Mouse (Mus musculus) mouse embryonic stem cell (cell line): Measurements from ENCODE around the gene Dclk2.

Source experiments
- in situ Hi-C, 2 experiments: fragments of 300-500 bp; cut with MboI; formaldehyde crosslinking; loops; 1 replicate in 1 of 2; 3 replicates in 1 of 2; pipeline ENCODE4 v1.14.3; 2019 to 2020; ENCODE audit warnings: low sequenced_read_pairs in 2 of 2, low pct_unique_long_range_greater_than_20kb in 1 of 2, mixed read lengths in 1 of 2; ENCODE audit not compliant: unreplicated experiment in 1 of 2

Dclk2 gene

DNA sequence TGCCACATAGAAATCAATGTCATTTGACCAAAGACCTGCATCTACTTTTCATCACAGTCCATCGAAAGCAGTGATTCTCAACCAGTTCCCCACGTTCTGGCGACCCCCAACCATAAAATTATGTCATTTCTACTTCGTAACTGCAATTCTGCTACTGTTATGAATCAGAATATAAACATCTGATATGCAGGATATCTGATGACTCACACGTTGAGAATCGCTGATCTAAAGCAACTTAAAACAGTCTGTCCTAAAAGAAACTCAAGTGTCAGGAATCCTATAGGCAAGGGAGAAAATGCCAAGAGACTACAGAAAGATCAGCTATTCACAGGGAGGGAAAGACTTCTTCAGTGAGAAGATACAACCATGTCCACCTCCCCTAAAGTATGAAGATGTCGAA lies 69.5 kb downstream of the Dclk2 start:
- in situ Hi-C loops: no loop called here

GRCm38 (mm10) chr3:86850394-86851030 lies 70.1 kb downstream of the Dclk2 start:
- in situ Hi-C loops: no loop called here

DNA sequence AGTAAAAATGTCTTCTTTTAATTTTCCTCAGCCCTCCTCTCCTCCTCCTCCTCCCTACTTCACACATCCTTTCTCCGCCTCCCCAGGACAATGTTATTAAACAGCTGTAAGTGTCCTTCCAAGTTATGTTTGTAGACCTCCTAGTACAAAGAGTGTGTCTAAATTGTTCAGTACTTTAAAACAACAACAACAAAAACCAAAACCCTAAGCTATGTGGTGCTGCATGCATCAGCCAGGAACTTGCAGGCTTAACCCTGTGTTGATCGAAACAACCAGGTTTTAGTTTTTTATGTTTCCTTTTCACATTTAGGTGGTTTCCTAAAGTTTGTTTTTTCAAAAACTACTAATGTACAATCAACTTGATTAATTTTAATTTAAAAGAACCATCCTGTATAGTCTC lies 71.3 kb downstream of the Dclk2 start:
- in situ Hi-C loops: loop anchor here in 1 of 2 experiments (10.0 kb wide), 1 partner anchor 65 kb away; no protein-coding TSS in a partner anchor

DNA sequence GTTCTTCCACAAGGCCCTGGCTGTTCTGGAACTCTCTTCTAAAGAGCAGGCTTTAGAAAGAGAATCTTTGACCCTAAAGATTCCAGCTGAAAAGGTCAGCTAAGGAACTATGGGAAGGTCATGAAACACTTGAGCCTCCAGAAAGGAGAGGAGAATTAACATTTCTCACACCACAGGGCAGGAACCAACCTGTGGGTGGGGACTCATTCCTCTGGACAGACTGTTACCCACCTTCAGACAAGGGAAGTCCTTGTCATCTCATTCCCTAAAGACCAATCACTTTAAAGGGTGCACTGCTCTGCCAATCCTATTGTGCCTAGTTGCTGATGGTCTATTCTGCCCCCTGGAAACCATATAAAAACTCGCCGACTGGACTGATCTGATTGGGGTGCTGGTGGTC lies 73.1 kb downstream of the Dclk2 start:
- in situ Hi-C loops: loop anchor here in 1 of 2 experiments (10.0 kb wide), 1 partner anchor 67 kb away; no protein-coding TSS in a partner anchor

- in situ Hi-C loops: loop anchor here in 1 of 2 experiments (10.0 kb wide), 1 partner anchor 69 kb away; no protein-coding TSS in a partner anchor
Observed at GRCm38 (mm10) chr3:86846036-86846435, 74.6 kb downstream of the Dclk2 start.

GRCm38 (mm10) chr3:86845578-86845977 lies 75.1 kb downstream of the Dclk2 start:
- in situ Hi-C loops: loop anchor here in 1 of 2 experiments (10.0 kb wide), 1 partner anchor 69 kb away; no protein-coding TSS in a partner anchor

DNA sequence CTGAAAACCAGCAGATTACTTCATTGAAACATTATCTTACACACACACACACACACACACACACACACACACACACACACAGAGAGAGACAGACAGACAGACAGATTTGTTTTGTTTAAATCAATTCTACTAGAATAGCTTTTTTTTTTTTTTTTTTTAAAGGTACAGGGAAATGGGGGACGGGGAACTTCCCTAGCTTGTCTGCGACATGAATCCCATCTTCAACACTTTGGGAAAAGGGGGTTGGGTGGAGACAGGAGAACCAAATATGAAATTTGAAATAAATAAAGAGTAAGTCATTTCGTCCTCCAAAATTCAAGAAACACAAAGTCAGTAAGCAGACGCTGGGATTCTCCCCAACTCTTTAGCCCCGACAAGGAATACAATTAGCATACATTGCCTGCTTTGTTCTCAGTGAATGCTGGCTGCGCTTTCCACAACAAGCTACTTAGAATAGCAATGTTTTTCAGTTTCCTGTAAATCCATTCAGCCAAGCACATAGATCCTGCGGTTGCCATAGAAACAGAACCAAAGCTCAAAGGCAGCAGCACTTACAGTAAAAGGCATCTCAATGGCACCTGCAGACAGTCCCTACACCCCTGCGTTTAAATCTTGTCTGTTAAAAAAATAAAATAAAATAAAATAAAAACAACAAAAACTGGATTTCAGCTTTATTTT lies 75.7 kb downstream of the Dclk2 start:
- in situ Hi-C loops: loop anchor here in 1 of 2 experiments (10.0 kb wide), 1 partner anchor 70 kb away; no protein-coding TSS in a partner anchor

GRCm38 (mm10) chr3:86842461-86842860 lies 78.2 kb downstream of the Dclk2 start:
- in situ Hi-C loops: loop anchor here in 1 of 2 experiments (10.0 kb wide), 1 partner anchor 72 kb away; no protein-coding TSS in a partner anchor

- in situ Hi-C loops: loop anchor here in 1 of 2 experiments (10.0 kb wide), 1 partner anchor 75 kb away; no protein-coding TSS in a partner anchor
Observed at GRCm38 (mm10) chr3:86839606-86840005, 81.0 kb downstream of the Dclk2 start.

GRCm38 (mm10) chr3:86837386-86837785 lies 83.3 kb downstream of the Dclk2 start:
- in situ Hi-C loops: no loop called here

DNA sequence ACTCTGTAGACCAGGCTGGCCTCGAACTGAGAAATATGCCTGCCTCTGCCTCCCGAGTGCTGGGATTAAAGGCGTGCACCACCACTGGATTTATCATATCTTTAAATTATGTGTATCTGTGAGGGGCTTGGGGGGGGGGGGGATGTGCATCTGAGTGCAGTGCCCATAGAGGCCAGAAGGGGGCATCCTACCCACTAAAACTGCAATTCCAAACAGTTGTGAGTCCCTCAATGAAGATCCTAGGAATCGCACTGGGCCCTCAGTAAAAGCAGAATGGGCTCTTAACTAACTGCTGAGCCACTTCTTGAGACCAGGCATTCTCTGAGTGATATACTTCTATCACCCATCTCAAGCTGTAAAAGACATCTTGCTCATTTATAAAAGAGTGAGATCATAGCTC lies 85.5 kb downstream of the Dclk2 start:
- in situ Hi-C loops: no loop called here

GRCm38 (mm10) chr3:86834341-86834740 lies 86.3 kb downstream of the Dclk2 start:
- in situ Hi-C loops: no loop called here

DNA sequence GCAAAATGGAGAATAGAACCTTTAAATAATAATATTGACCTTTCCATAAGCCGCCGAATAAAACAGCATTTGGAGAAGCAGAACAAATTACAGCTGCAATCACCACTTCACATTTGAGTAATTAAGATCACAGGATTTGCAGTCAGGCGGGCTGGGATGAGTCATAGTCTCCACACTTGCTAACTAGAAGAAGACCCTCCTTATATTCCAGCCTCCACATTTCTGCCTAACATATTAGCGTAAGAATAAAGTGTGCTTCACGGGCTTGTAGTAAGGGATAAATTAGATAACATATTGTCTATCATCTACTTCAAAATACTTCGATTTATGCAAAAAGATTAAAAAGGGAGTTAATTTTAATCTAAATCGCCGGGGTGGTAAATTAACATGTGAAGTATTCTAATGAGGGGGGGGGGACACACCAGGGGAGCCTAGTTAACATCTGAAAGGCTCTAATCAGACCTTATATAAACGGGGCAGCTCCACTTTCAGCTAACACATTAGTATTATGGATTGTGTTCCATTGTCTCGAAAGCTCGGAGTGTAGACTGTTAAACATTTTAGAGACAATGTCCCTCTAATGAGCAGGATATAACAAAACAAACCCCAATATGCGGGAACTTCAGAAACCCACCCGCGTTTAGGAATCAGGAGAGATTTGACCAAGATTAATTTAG lies 87.9 kb downstream of the Dclk2 start:
- in situ Hi-C loops: no loop called here

GRCm38 (mm10) chr3:86832115-86832514 lies 88.5 kb downstream of the Dclk2 start:
- in situ Hi-C loops: no loop called here

- in situ Hi-C loops: no loop called here
Observed at GRCm38 (mm10) chr3:86827506-86827905, 93.1 kb downstream of the Dclk2 start.

- in situ Hi-C loops: no loop called here
Observed at GRCm38 (mm10) chr3:86821383-86821782, 99.3 kb downstream of the Dclk2 start.

GRCm38 (mm10) chr3:86820344-86820743 lies 100.3 kb downstream of the Dclk2 start:
- in situ Hi-C loops: no loop called here

DNA sequence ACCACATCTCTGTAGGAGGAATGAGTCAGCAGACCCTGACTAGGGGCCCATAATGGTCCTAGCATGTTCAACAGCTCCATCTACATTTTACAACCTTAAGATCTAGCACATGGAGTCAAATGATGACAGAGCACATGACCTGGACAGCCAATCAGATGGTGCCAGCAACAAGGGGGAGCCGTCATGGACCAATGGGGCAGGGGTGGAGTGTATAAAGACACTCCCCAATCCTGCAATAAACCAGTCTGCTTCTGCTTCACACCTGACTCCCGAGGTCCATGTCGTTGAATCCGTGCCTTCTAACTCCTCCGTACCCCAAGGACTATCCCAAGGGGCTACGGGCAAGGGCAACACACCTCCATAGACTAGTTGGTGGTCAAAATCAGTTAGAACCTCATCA lies 101.3 kb downstream of the Dclk2 start:
- in situ Hi-C loops: no loop called here

DNA sequence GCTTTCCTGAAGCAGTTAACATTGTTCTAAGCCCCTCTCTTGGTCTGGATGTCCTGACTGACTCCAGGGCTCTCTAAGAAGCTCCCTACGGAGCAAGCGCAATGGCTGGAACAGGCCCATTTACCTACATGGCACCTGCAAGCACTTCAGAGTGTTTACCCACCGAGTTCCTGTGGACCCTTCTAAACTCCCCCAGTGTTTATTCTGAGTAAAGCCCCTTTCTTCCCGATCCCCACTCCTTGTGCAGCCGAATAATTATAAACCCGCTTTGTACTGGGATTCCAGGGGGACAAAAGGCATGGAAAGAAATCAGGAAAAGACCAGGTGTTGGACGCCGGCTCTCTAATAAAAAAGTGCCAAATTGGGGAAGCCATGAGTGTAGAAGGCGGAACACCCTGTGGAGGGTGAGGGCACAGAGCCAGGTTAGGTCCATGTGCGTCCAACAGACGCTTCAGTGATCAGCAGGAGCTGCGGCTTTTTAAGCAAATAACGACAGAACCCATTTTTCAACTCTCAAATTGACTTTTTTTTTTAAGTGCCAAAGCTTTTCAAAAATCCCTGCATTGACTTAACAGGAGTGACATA lies 102.6 kb downstream of the Dclk2 start:
- in situ Hi-C loops: no loop called here
